Mouse (Mus musculus) gastrocnemius, adult 2 months (tissue): ENCODE measurements around the gene Hyal2. TPM values are rescaled to one million over a fixed set of nuclear protein-coding genes. Genes with fewer than 3 reads are reported as not detected.

Experiments
- DNase-seq: peaks from one replicate; pipeline ENCODE4 v3.0.0; 2022
- H3K27ac ChIP-seq: fragments of 200-600 bp; 2 replicates; pipeline ENCODE4 v1.8.1; 2022; ENCODE audit warnings: mild to moderate bottlenecking
- H3K4me3 ChIP-seq: fragments of 200-600 bp; 2 replicates; pipeline ENCODE4 v1.8.1; 2022; ENCODE audit warnings: mild to moderate bottlenecking, moderate library complexity
- CTCF ChIP-seq: fragments of 200-600 bp; IDR thresholded peaks from 2 replicates; pipeline ENCODE4 v1.8.1; 2022; ENCODE audit warnings: antibody characterized with exemption, mild to moderate bottlenecking, moderate library complexity
- intact Hi-C: fragments of 180-260 bp; cut with DNase I; formaldehyde crosslinking; loops from one replicate; pipeline ENCODE4 v1.15.1; 2025
- total RNA-seq, 2 experiments: library from RNA; stranded (reverse); gene quantifications; 2 replicates each; pipeline ENCODE4 v1.2.3; 2021

Gene Hyal2
- total RNA-seq, 2 experiments from 2014 or later, result 11.3 to 19.9 TPM

- Histone ChIP-seq H3K27ac (peak overlapping the region; percentile 82; the same call in 1 of the 2 replicates), H3K4me3 (peak overlapping the region; percentile 74)
- intact Hi-C loops, result no loop called here
- no peak for DNase-seq
- TF ChIP-seq CTCF, result no peak
Observed at GRCm38 (mm10) chr9:107577871-107578270, 10.1 kb downstream of the Hyal2 start.

GRCm38 (mm10) chr9:107578587-107578986 is 10.8 kb downstream of the Hyal2 start, which contains the start of gene Naa80:
Naa80 (plus strand) TSS chr9:107578887.
- no peak for TF ChIP-seq CTCF
- intact Hi-C loops, result no loop called here
- no peak for DNase-seq
- Histone ChIP-seq H3K27ac (peak within 1 kb of the TSS; percentile 97), H3K4me3 (peak within 1 kb of the TSS; percentile 82)

- DNase-seq, result no peak
- no peak for TF ChIP-seq CTCF
- H3K27ac ChIP-seq, result peak overlapping the region; percentile 97
- H3K4me3 ChIP-seq, result peak overlapping the region; percentile 82
- intact Hi-C loops, result no loop called here
Observed at GRCm38 (mm10) chr9:107579023-107579900, 11.5 kb downstream of the Hyal2 start.

GRCm38 (mm10) chr9:107580501-107581317 is 13.0 kb downstream of the Hyal2 start, which contains the start of gene Hyal3:
Hyal3 (plus strand) TSS chr9:107580818.
- intact Hi-C loops, result no loop called here
- no peak for TF ChIP-seq CTCF
- DNase-seq, result peak; percentile 93
- Histone ChIP-seq H3K27ac (peak within 1 kb of the TSS; percentile 97), H3K4me3 (peak within 1 kb of the TSS; percentile 82)

GRCm38 (mm10) chr9:107581584-107581983 is 13.8 kb downstream of the Hyal2 start:
- DNase-seq, result no peak
- no peak for TF ChIP-seq CTCF
- Histone ChIP-seq H3K4me3 (peak overlapping the region; percentile 82), H3K27ac (peak overlapping the region; percentile 97)
- intact Hi-C loops, result no loop called here

GRCm38 (mm10) chr9:107582509-107583062 is 14.8 kb downstream of the Hyal2 start:
- no peak for TF ChIP-seq CTCF

GRCm38 (mm10) chr9:107583174-107583573 is 15.4 kb downstream of the Hyal2 start:
- intact Hi-C loops, result no loop called here
- Histone ChIP-seq H3K4me3 (no peak overlapping the region), H3K27ac (no peak overlapping the region)
- no peak for DNase-seq
- TF ChIP-seq CTCF, result no peak

More at GRCm38 (mm10) chr9:107582509-107583062, 14.8 kb downstream of the Hyal2 start:
- Histone ChIP-seq H3K27ac (peak overlapping the region; percentile 28), H3K4me3 (no peak overlapping the region)
- no peak for DNase-seq
- intact Hi-C loops, result no loop called here

- Histone ChIP-seq H3K4me3 (peak overlapping the region; percentile 98), H3K27ac (peak overlapping the region; percentile 96; the same call in 1 of the 2 replicates)
- TF ChIP-seq CTCF, result no peak
Observed at GRCm38 (mm10) chr9:107586504-107586903, 18.8 kb downstream of the Hyal2 start.

GRCm38 (mm10) chr9:107586974-107587832 is 19.5 kb downstream of the Hyal2 start, which contains the start of gene Ifrd2:
Ifrd2 (plus strand) TSS chr9:107587642.
- intact Hi-C loops, result no loop called here
- no peak for TF ChIP-seq CTCF
- peak; percentile 97 for DNase-seq
- Histone ChIP-seq H3K27ac (peak within 1 kb of the TSS; percentile 96), H3K4me3 (peak within 1 kb of the TSS; percentile 98)

More at GRCm38 (mm10) chr9:107586504-107586903, 18.8 kb downstream of the Hyal2 start:
- intact Hi-C loops, result no loop called here
- no peak for DNase-seq

GRCm38 (mm10) chr9:107587833-107588639 is 20.3 kb downstream of the Hyal2 start:
- TF ChIP-seq CTCF, result no peak
- DNase-seq, result peak; percentile 76
- H3K4me3 ChIP-seq, result peak overlapping the region; percentile 98
- intact Hi-C loops, result no loop called here
- peak overlapping the region; percentile 96 for H3K27ac ChIP-seq
